Mouse (Mus musculus): ENCODE data around the gene Gng7. TPM values are rescaled to one million over a fixed set of nuclear protein-coding genes. Genes with fewer than 3 reads are reported as not detected.

The Gng7 gene
- polyA plus RNA-seq, 1 experiment from 2014 or later: 14.8 TPM

- Histone ChIP-seq H3K9me3 (replicated peaks) (no peaks in the 10 kb centered on the region), H3K36me3 (ENCODE audit: poor library complexity, severe bottlenecking) (no peaks in the 10 kb centered on the region), H3K4me1 (peaks cover 90% of the 10 kb centered on the region), H3K27ac (peak overlapping the region; percentile 17; the same call in 1 of the 2 replicates), H3K4me2 (peak overlapping the region; percentile 63), H3K27me3 (peaks cover 81% of the 10 kb centered on the region), H3K4me3 (peak overlapping the region; percentile 32), H3K9ac (peak overlapping the region; percentile 45)
- WGBS: 2% methylated on average over 26 of the region's 37 CpGs
- ATAC-seq: peak; percentile 60
These were observed 78.5 kb downstream of the Gng7 start for GRCm38 (mm10) chr10:80936135-80936809.

- H3K27me3 ChIP-seq: peaks cover 82% of the 10 kb centered on the region
- peak overlapping the region; percentile 63 for H3K4me2 ChIP-seq
- no peaks in the 10 kb centered on the region for H3K36me3 ChIP-seq (ENCODE audit: poor library complexity, severe bottlenecking)
- H3K9ac ChIP-seq: no peak overlapping the region
- 2% methylated on average over 14 of the region's 17 CpGs for WGBS
- ATAC-seq: no peak
- no peak overlapping the region for H3K27ac ChIP-seq
- H3K4me1 ChIP-seq: peaks cover 95% of the 10 kb centered on the region
- peak overlapping the region; percentile 32; the same call in 1 of the 2 replicates for H3K4me3 ChIP-seq
- no peaks in the 10 kb centered on the region for H3K9me3 ChIP-seq (replicated peaks)
These were observed 79.0 kb downstream of the Gng7 start for GRCm38 (mm10) chr10:80935698-80936097.

- Histone ChIP-seq H3K4me2 (peak overlapping the region; percentile 63; the same call in 1 of the 2 replicates), H3K4me3 (no peak overlapping the region), H3K9me3 (replicated peaks) (no peaks in the 10 kb centered on the region), H3K36me3 (ENCODE audit: poor library complexity, severe bottlenecking) (no peaks in the 10 kb centered on the region), H3K4me1 (peaks cover 96% of the 10 kb centered on the region), H3K27ac (no peak overlapping the region), H3K9ac (no peak overlapping the region), H3K27me3 (peaks cover 82% of the 10 kb centered on the region)
- no peak for ATAC-seq
- 6% methylated on average over 3 of the region's 3 CpGs for WGBS
These were observed 79.5 kb downstream of the Gng7 start for GRCm38 (mm10) chr10:80935241-80935640.

- H3K27ac ChIP-seq: no peak overlapping the region
- 0 out of 2 replicates have a peak overlapping the region, but pooled peaks have one; percentile 49 for H3K4me2 ChIP-seq
- 35% methylated on average over 14 of the region's 14 CpGs for WGBS
- ATAC-seq: no peak
- peaks cover 84% of the 10 kb centered on the region for H3K27me3 ChIP-seq
- H3K36me3 ChIP-seq (ENCODE audit: poor library complexity, severe bottlenecking): no peaks in the 10 kb centered on the region
- H3K4me1 ChIP-seq: peaks cover 92% of the 10 kb centered on the region
- no peak overlapping the region for H3K4me3 ChIP-seq
- H3K9ac ChIP-seq: no peak overlapping the region
- H3K9me3 ChIP-seq (replicated peaks): no peaks in the 10 kb centered on the region
These were observed 80.4 kb downstream of the Gng7 start for GRCm38 (mm10) chr10:80934136-80934985.

GRCm38 (mm10) chr10:80933421-80933979 is 81.2 kb downstream of the Gng7 start:
- H3K4me2 ChIP-seq: peak overlapping the region; percentile 49
- H3K9me3 ChIP-seq (replicated peaks): no peaks in the 10 kb centered on the region
- H3K27me3 ChIP-seq: peaks cover 83% of the 10 kb centered on the region
- H3K4me1 ChIP-seq: peaks cover 91% of the 10 kb centered on the region
- 4% methylated on average over 21 of the region's 21 CpGs for WGBS
- H3K27ac ChIP-seq: no peak overlapping the region
- no peaks in the 10 kb centered on the region for H3K36me3 ChIP-seq (ENCODE audit: poor library complexity, severe bottlenecking)
- peak overlapping the region; percentile 17; the same call in 1 of the 2 replicates for H3K4me3 ChIP-seq
- no peak overlapping the region for H3K9ac ChIP-seq
- ATAC-seq: no peak

- ATAC-seq: no peak
- H3K4me3 ChIP-seq: peak overlapping the region; percentile 42
- no peaks in the 10 kb centered on the region for H3K36me3 ChIP-seq (ENCODE audit: poor library complexity, severe bottlenecking)
- H3K27me3 ChIP-seq: peaks cover 77% of the 10 kb centered on the region
- H3K4me2 ChIP-seq: peak overlapping the region; percentile 80
- H3K9ac ChIP-seq: peak overlapping the region; percentile 51
- H3K4me1 ChIP-seq: peaks cover 85% of the 10 kb centered on the region
- H3K9me3 ChIP-seq (replicated peaks): no peaks in the 10 kb centered on the region
- no peak overlapping the region for H3K27ac ChIP-seq
- 3% methylated on average over 17 of the region's 17 CpGs for WGBS
These were observed 81.9 kb downstream of the Gng7 start for GRCm38 (mm10) chr10:80932700-80933420.

- Histone ChIP-seq H3K4me2 (peak overlapping the region; percentile 80), H3K4me3 (peak overlapping the region; percentile 42), H3K27me3 (peaks cover 71% of the 10 kb centered on the region), H3K9me3 (replicated peaks) (no peaks in the 10 kb centered on the region), H3K4me1 (peaks cover 78% of the 10 kb centered on the region), H3K36me3 (ENCODE audit: poor library complexity, severe bottlenecking) (no peaks in the 10 kb centered on the region), H3K27ac (no peak overlapping the region), H3K9ac (peak overlapping the region; percentile 51)
- WGBS: under 1% methylated on average over 20 of the region's 20 CpGs
- no peak for ATAC-seq
These were observed 82.5 kb downstream of the Gng7 start for GRCm38 (mm10) chr10:80932206-80932605.

GRCm38 (mm10) chr10:80931695-80932094 is 83.0 kb downstream of the Gng7 start:
- no peak overlapping the region for H3K9ac ChIP-seq
- no peak for ATAC-seq

GRCm38 (mm10) chr10:80931153-80931671 is 83.5 kb downstream of the Gng7 start:
- Histone ChIP-seq H3K9ac (peak overlapping the region; percentile 61; the same call in 1 of the 2 replicates), H3K4me3 (peak overlapping the region; percentile 42), H3K4me1 (peaks cover 68% of the 10 kb centered on the region), H3K4me2 (peak overlapping the region; percentile 80), H3K9me3 (replicated peaks) (no peaks in the 10 kb centered on the region), H3K36me3 (ENCODE audit: poor library complexity, severe bottlenecking) (no peaks in the 10 kb centered on the region), H3K27ac (no peak overlapping the region), H3K27me3 (peaks cover 61% of the 10 kb centered on the region)
- ATAC-seq: no peak
- WGBS: 3% methylated on average over 11 of the region's 14 CpGs

More at GRCm38 (mm10) chr10:80931695-80932094, 83.0 kb downstream of the Gng7 start:
- H3K4me1 ChIP-seq: peaks cover 73% of the 10 kb centered on the region
- H3K27me3 ChIP-seq: peaks cover 66% of the 10 kb centered on the region
- H3K27ac ChIP-seq: no peak overlapping the region
- H3K9me3 ChIP-seq (replicated peaks): no peaks in the 10 kb centered on the region
- peak overlapping the region; percentile 42; the same call in 1 of the 2 replicates for H3K4me3 ChIP-seq
- H3K4me2 ChIP-seq: peak overlapping the region; percentile 80
- 0% methylated on average over 26 of the region's 26 CpGs for WGBS
- H3K36me3 ChIP-seq (ENCODE audit: poor library complexity, severe bottlenecking): no peaks in the 10 kb centered on the region

- H3K36me3 ChIP-seq (ENCODE audit: poor library complexity, severe bottlenecking): no peaks in the 10 kb centered on the region
- H3K27me3 ChIP-seq: peaks cover 54% of the 10 kb centered on the region
- peak overlapping the region; percentile 42 for H3K4me3 ChIP-seq
- no peak overlapping the region for H3K27ac ChIP-seq
- 0 out of 2 replicates have a peak, but pooled peaks have one; percentile 4 for ATAC-seq
- peak overlapping the region; percentile 61 for H3K9ac ChIP-seq
- H3K4me1 ChIP-seq: peaks cover 62% of the 10 kb centered on the region
- under 1% methylated on average over 44 of the region's 45 CpGs for WGBS
- peak overlapping the region; percentile 80 for H3K4me2 ChIP-seq
- no peaks in the 10 kb centered on the region for H3K9me3 ChIP-seq (replicated peaks)
These were observed 84.2 kb downstream of the Gng7 start for GRCm38 (mm10) chr10:80930361-80931152.

All from forebrain, embryonic 13.5 days (tissue).